Mouse (Mus musculus): Measurements from ENCODE around the gene Jaml. TPM values are rescaled to one million over a fixed set of nuclear protein-coding genes. Genes with fewer than 3 reads are reported as not detected.

The Jaml gene
- polyA plus RNA-seq, 1 experiment from 2014 or later = 2.1 TPM

DNA sequence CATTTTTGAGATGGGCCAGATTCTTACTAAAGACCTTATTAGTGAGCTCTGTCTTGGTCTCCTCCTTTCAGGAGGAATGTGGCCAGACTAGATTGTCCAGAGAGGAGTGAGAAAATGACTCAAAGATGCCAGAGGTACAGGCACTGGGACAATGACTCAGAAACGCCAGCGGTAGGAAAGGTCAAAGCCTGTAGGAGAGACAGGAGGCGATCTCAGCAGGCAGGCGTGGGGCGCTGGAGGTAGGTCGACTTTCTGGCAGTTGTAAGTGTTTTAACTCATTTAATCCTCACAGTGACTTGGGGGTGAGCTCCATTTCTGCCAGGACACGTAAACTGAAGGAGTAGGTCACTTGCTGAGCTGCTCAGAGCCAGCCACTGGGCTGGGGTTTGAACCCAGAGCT, 18.8 kb upstream of the Jaml start:
- no peak for DNase-seq (ENCODE audit: low spot score)
- Histone ChIP-seq H3K4me3 (ENCODE audit: low read depth, low read length) (no peak overlapping the region), H3K9ac (ENCODE audit: low read length) (no peak overlapping the region), H3K27ac (replicated peaks; ENCODE audit: low read depth, low read length) (no peak overlapping the region), H3K9me3 (ENCODE audit: control insufficient read depth, low read length) (no peaks in the 10 kb centered on the region), H3K4me1 (ENCODE audit: control insufficient read depth, insufficient read depth, low read length) (no peaks in the 10 kb centered on the region), H3K36me3 (ENCODE audit: control insufficient read depth, insufficient read depth, low read length) (no peaks in the 10 kb centered on the region), H3K4me2 (ENCODE audit: low read depth, severe bottlenecking) (no peak overlapping the region), H3K27me3 (ENCODE audit: control insufficient read depth, insufficient read depth, low read length) (no peaks in the 10 kb centered on the region)
- WGBS = 37% methylated on average over 7 of the region's 7 CpGs
- no peak for ATAC-seq (ENCODE audit: insufficient number of reproducible peaks, low FRiP score, low TSS enrichment, low read depth)

GRCm38 (mm10) chr9:45062677-45063076, 16.3 kb upstream of the Jaml start:
- Histone ChIP-seq H3K4me1 (ENCODE audit: control insufficient read depth, insufficient read depth, low read length) (no peaks in the 10 kb centered on the region), H3K9ac (ENCODE audit: low read length) (no peak overlapping the region), H3K4me2 (ENCODE audit: low read depth, severe bottlenecking) (no peak overlapping the region), H3K27me3 (ENCODE audit: control insufficient read depth, insufficient read depth, low read length) (no peaks in the 10 kb centered on the region), H3K27ac (replicated peaks; ENCODE audit: low read depth, low read length) (no peak overlapping the region), H3K9me3 (ENCODE audit: control insufficient read depth, low read length) (no peaks in the 10 kb centered on the region), H3K36me3 (ENCODE audit: control insufficient read depth, insufficient read depth, low read length) (no peaks in the 10 kb centered on the region), H3K4me3 (ENCODE audit: low read depth, low read length) (no peak overlapping the region)
- WGBS = 48% methylated on average over 3 of the region's 3 CpGs
- no peak for DNase-seq (ENCODE audit: low spot score)
- ATAC-seq (ENCODE audit: insufficient number of reproducible peaks, low FRiP score, low TSS enrichment, low read depth) = no peak

DNA sequence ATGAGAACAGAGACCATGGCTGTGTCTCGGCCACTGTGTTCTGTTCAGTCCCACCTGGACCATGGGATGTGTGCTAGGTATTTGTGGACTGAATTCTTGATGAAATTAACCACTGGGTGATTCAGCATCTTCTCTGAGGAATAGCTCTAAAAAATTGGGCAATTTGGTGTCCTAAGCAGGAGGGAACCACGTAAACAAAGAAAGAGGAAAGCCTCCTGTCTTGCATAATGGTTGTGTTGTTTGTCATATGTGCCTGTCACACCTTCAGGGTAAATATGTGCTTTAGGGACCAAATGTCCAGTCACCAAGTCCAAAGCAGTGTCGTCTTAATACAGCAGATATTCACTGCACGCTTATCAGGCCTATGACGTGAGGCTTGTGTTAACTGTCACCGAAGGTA, 14.6 kb upstream of the Jaml start:
- H3K4me3 ChIP-seq (ENCODE audit: low read depth, low read length) = no peak overlapping the region
- no peaks in the 10 kb centered on the region for H3K27me3 ChIP-seq (ENCODE audit: control insufficient read depth, insufficient read depth, low read length)
- no peak for DNase-seq (ENCODE audit: low spot score)
- H3K9me3 ChIP-seq (ENCODE audit: control insufficient read depth, low read length) = no peaks in the 10 kb centered on the region
- WGBS = 87% methylated on average over 6 of the region's 6 CpGs
- H3K4me2 ChIP-seq (ENCODE audit: low read depth, severe bottlenecking) = no peak overlapping the region
- no peak overlapping the region for H3K27ac ChIP-seq (replicated peaks; ENCODE audit: low read depth, low read length)
- no peaks in the 10 kb centered on the region for H3K4me1 ChIP-seq (ENCODE audit: control insufficient read depth, insufficient read depth, low read length)
- no peak for ATAC-seq (ENCODE audit: insufficient number of reproducible peaks, low FRiP score, low TSS enrichment, low read depth)
- no peak overlapping the region for H3K9ac ChIP-seq (ENCODE audit: low read length)
- H3K36me3 ChIP-seq (ENCODE audit: control insufficient read depth, insufficient read depth, low read length) = no peaks in the 10 kb centered on the region

DNA sequence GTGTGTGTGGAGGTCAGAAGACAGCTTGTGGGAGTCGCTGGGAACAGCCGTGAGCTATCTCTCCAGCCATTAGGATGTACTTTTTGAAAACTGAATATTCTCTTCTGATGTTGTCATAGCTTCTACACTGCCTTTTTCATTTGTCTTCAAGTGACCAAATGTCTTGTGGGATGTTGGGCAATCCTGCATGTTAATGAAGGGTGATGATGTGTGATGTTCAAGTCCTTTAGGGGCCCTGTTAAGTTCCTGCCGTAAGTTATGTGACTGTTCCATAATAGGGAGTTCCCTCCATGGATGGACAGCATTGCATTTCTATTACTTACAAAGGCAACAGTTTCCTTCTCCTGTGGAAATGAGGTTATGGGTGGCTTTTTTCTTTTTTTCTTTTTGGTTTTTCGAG, 12.2 kb upstream of the Jaml start:
- Histone ChIP-seq H3K4me2 (ENCODE audit: low read depth, severe bottlenecking) (no peak overlapping the region), H3K36me3 (ENCODE audit: control insufficient read depth, insufficient read depth, low read length) (no peaks in the 10 kb centered on the region), H3K27me3 (ENCODE audit: control insufficient read depth, insufficient read depth, low read length) (no peaks in the 10 kb centered on the region), H3K9me3 (ENCODE audit: control insufficient read depth, low read length) (no peaks in the 10 kb centered on the region), H3K27ac (replicated peaks; ENCODE audit: low read depth, low read length) (no peak overlapping the region), H3K4me3 (ENCODE audit: low read depth, low read length) (no peak overlapping the region), H3K9ac (ENCODE audit: low read length) (no peak overlapping the region), H3K4me1 (ENCODE audit: control insufficient read depth, insufficient read depth, low read length) (no peaks in the 10 kb centered on the region)
- no peak for ATAC-seq (ENCODE audit: insufficient number of reproducible peaks, low FRiP score, low TSS enrichment, low read depth)
- 84% methylated on average over 4 of the region's 4 CpGs for WGBS
- no peak for DNase-seq (ENCODE audit: low spot score)

GRCm38 (mm10) chr9:45071800-45072199, 7.2 kb upstream of the Jaml start:
- Histone ChIP-seq H3K9ac (ENCODE audit: low read length) (no peak overlapping the region), H3K36me3 (ENCODE audit: control insufficient read depth, insufficient read depth, low read length) (no peaks in the 10 kb centered on the region), H3K27ac (replicated peaks; ENCODE audit: low read depth, low read length) (no peak overlapping the region), H3K4me1 (ENCODE audit: control insufficient read depth, insufficient read depth, low read length) (no peaks in the 10 kb centered on the region), H3K27me3 (ENCODE audit: control insufficient read depth, insufficient read depth, low read length) (no peaks in the 10 kb centered on the region), H3K4me3 (ENCODE audit: low read depth, low read length) (no peak overlapping the region), H3K9me3 (ENCODE audit: control insufficient read depth, low read length) (no peaks in the 10 kb centered on the region), H3K4me2 (ENCODE audit: low read depth, severe bottlenecking) (no peak overlapping the region)
- WGBS = 64% methylated on average over 3 of the region's 3 CpGs
- DNase-seq (ENCODE audit: low spot score) (no peak), ATAC-seq (ENCODE audit: insufficient number of reproducible peaks, low FRiP score, low TSS enrichment, low read depth) (no peak)

- DNase-seq (ENCODE audit: low spot score) (no peak), ATAC-seq (ENCODE audit: insufficient number of reproducible peaks, low FRiP score, low TSS enrichment, low read depth) (no peak)
- no peak overlapping the region for H3K9ac ChIP-seq (ENCODE audit: low read length)
- H3K4me3 ChIP-seq (ENCODE audit: low read depth, low read length) = no peak overlapping the region
- H3K9me3 ChIP-seq (ENCODE audit: control insufficient read depth, low read length) = no peaks in the 10 kb centered on the region
- no peak overlapping the region for H3K4me2 ChIP-seq (ENCODE audit: low read depth, severe bottlenecking)
- H3K27me3 ChIP-seq (ENCODE audit: control insufficient read depth, insufficient read depth, low read length) = no peaks in the 10 kb centered on the region
- no peaks in the 10 kb centered on the region for H3K36me3 ChIP-seq (ENCODE audit: control insufficient read depth, insufficient read depth, low read length)
- H3K4me1 ChIP-seq (ENCODE audit: control insufficient read depth, insufficient read depth, low read length) = no peaks in the 10 kb centered on the region
- no peak overlapping the region for H3K27ac ChIP-seq (replicated peaks; ENCODE audit: low read depth, low read length)
- 64% methylated on average over 3 of the region's 3 CpGs for WGBS
Measured at GRCm38 (mm10) chr9:45077859-45078258, 1.1 kb upstream of the Jaml start.

DNA sequence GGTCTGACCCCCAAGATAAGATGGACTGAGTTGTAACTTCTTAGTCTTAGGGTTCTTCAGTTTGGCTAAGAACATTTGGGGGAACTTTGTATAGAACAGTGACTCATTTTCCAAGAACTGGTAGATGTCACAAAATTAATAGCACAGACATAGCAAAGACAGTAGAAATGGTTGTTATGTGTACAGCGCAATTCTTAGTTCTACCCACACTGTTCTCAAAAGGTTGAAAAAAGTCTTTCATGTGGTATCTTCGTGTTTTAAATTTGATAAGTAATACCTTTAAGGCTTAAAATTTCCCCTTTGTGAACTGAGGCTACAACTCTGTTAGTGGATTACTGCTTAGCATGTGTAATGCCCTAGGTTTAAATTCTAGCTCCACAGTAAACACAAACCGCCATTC, 4.1 kb downstream of the Jaml start:
- Histone ChIP-seq H3K27ac (replicated peaks; ENCODE audit: low read depth, low read length) (no peak overlapping the region), H3K9me3 (ENCODE audit: control insufficient read depth, low read length) (no peaks in the 10 kb centered on the region), H3K27me3 (ENCODE audit: control insufficient read depth, insufficient read depth, low read length) (no peaks in the 10 kb centered on the region), H3K4me2 (ENCODE audit: low read depth, severe bottlenecking) (no peak overlapping the region), H3K36me3 (ENCODE audit: control insufficient read depth, insufficient read depth, low read length) (no peaks in the 10 kb centered on the region), H3K9ac (ENCODE audit: low read length) (no peak overlapping the region), H3K4me1 (ENCODE audit: control insufficient read depth, insufficient read depth, low read length) (no peaks in the 10 kb centered on the region), H3K4me3 (ENCODE audit: low read depth, low read length) (no peak overlapping the region)
- DNase-seq (ENCODE audit: low spot score) (no peak), ATAC-seq (ENCODE audit: insufficient number of reproducible peaks, low FRiP score, low TSS enrichment, low read depth) (no peak)
- WGBS = 81% methylated on average over 3 of the region's 3 CpGs

DNA sequence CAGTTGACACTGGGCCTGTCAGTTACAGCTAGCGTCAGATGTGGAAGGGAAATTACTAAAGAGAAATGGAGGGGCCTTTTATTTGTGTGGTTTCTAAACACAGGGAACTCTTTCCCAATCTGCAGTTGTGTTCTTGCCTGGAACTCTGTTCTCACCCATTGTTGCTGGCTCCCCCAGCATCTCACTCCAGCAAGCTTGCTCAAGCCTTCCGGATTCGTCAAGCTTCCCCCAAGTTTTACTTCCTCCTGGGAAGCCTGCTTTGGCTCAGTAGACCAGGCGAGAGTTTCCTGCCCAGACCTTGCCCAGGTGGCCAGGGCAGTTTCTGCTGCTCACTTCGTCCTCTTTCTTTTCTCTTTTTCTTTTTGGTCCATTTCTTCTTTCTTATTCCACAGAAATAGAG, 5.6 kb downstream of the Jaml start:
- Histone ChIP-seq H3K27me3 (ENCODE audit: control insufficient read depth, insufficient read depth, low read length) (no peaks in the 10 kb centered on the region), H3K27ac (replicated peaks; ENCODE audit: low read depth, low read length) (no peak overlapping the region), H3K9ac (ENCODE audit: low read length) (no peak overlapping the region), H3K4me2 (ENCODE audit: low read depth, severe bottlenecking) (no peak overlapping the region), H3K4me1 (ENCODE audit: control insufficient read depth, insufficient read depth, low read length) (no peaks in the 10 kb centered on the region), H3K9me3 (ENCODE audit: control insufficient read depth, low read length) (no peaks in the 10 kb centered on the region), H3K36me3 (ENCODE audit: control insufficient read depth, insufficient read depth, low read length) (no peaks in the 10 kb centered on the region), H3K4me3 (ENCODE audit: low read depth, low read length) (no peak overlapping the region)
- WGBS = 76% methylated on average over 5 of the region's 5 CpGs
- DNase-seq (ENCODE audit: low spot score) (no peak), ATAC-seq (ENCODE audit: insufficient number of reproducible peaks, low FRiP score, low TSS enrichment, low read depth) (no peak)

Measured in limb, embryonic 11.5 days (tissue).